Mouse (Mus musculus) bone marrow, adult 2 months (tissue): ENCODE data around the gene Rab43.

Experiments used
- CTCF ChIP-seq: fragments of 200-500 bp; IDR thresholded peaks from 2 replicates; pipeline ENCODE4 v1.5.1; 2011; ENCODE audit warnings: low read length, control low read depth; ENCODE audit not compliant: control insufficient read depth, insufficient read depth
- POLR2A ChIP-seq: fragments of 200-500 bp; IDR thresholded peaks from 2 replicates; pipeline ENCODE4 v1.6.1; 2011; ENCODE audit warnings: low read depth, mild to moderate bottlenecking, control low read depth, low read length, borderline replicate concordance; ENCODE audit not compliant: control insufficient read depth

GRCm38 (mm10) chr6:87743281-87743680 is 68.7 kb downstream of the Rab43 start:
- TF ChIP-seq CTCF (no peak), POLR2A (no peak)
